Mouse (Mus musculus) liver, adult 2 months (tissue): ENCODE measurements around the gene Fam129a.

Experiments
- CTCF ChIP-seq: fragments of 200-500 bp; IDR thresholded peaks from 2 replicates; pipeline ENCODE4 v1.5.1; 2011; ENCODE audit warnings: low read depth, low read length, control low read depth
- POLR2A ChIP-seq: fragments of 200-500 bp; IDR thresholded peaks from 2 replicates; pipeline ENCODE4 v1.6.1; 2011; ENCODE audit warnings: low read length, control low read depth; ENCODE audit not compliant: insufficient read depth; ENCODE audit errors: extremely low read depth

DNA sequence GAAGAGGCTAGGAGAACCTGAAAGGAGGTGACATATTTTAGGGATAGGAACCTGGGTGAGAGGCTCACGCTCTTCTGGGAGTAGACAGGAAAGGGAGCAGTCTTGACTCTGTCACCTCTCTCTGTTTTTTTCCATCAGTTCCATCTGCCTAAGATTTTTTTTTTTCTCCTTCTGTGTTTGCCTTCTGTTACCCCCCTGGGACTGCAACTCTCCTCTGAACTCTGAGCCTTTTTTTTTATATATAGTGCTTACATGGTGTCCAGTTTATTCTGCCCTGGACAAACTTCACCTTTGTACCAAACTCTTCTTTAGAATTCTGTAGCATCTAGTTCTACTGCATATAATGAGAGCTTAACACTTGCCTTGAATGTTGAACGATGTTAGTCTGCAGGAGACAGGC, 33.3 kb downstream of the Fam129a start:
- TF ChIP-seq CTCF (no peak), POLR2A (no peak)
